Mouse (Mus musculus) layer of hippocampus, adult 11-12 months (tissue): ENCODE data around the gene E2f4.

Experiments
- DNase-seq: peaks from one replicate; pipeline ENCODE4 v3.0.0; 2022; ENCODE audit warnings: low spot score

E2f4 gene

GRCm38 (mm10) chr8:105294776-105295175 is 2.7 kb upstream of the E2f4 start:
- no peak for DNase-seq

GRCm38 (mm10) chr8:105295256-105295655 is 2.2 kb upstream of the E2f4 start:
- DNase-seq, result no peak

- no peak for DNase-seq
Measured at GRCm38 (mm10) chr8:105295895-105296573, 1.4 kb upstream of the E2f4 start, which contains the start of gene Exoc3l. Gene Exoc3l (minus strand): TSS chr8:105296101.

GRCm38 (mm10) chr8:105298351-105299252 is 1.1 kb downstream of the E2f4 start:
- no peak for DNase-seq

GRCm38 (mm10) chr8:105299962-105300361 is 2.5 kb downstream of the E2f4 start:
- no peak for DNase-seq

- no peak for DNase-seq
Measured at GRCm38 (mm10) chr8:105303396-105303795, 5.9 kb downstream of the E2f4 start.

- DNase-seq, result no peak
Measured at GRCm38 (mm10) chr8:105303874-105304273, 6.4 kb downstream of the E2f4 start.

GRCm38 (mm10) chr8:105304325-105305210 is 7.1 kb downstream of the E2f4 start:
- no peak for DNase-seq

- no peak for DNase-seq
Measured at GRCm38 (mm10) chr8:105305211-105306145, 8.0 kb downstream of the E2f4 start, which contains the start of gene Elmo3. Gene Elmo3 (plus strand): TSS chr8:105305601.

- DNase-seq, result no peak
Measured at GRCm38 (mm10) chr8:105306146-105306691, 8.8 kb downstream of the E2f4 start.

GRCm38 (mm10) chr8:105307670-105308069 is 10.2 kb downstream of the E2f4 start:
- DNase-seq, result no peak

GRCm38 (mm10) chr8:105308428-105308827 is 11.0 kb downstream of the E2f4 start:
- no peak for DNase-seq

- DNase-seq, result no peak
Measured at GRCm38 (mm10) chr8:105309142-105309847, 11.8 kb downstream of the E2f4 start.

- DNase-seq, result no peak
Measured at GRCm38 (mm10) chr8:105310118-105310517, 12.7 kb downstream of the E2f4 start.

GRCm38 (mm10) chr8:105311718-105312117 is 14.3 kb downstream of the E2f4 start:
- no peak for DNase-seq

- DNase-seq, result no peak
Measured at GRCm38 (mm10) chr8:105312891-105313481, 15.5 kb downstream of the E2f4 start.

- DNase-seq, result no peak
Measured at GRCm38 (mm10) chr8:105313622-105314402, 16.3 kb downstream of the E2f4 start.

GRCm38 (mm10) chr8:105315073-105315769 is 17.8 kb downstream of the E2f4 start:
- no peak for DNase-seq
